19 mouse cellular contexts compared by ENCODE assay signal in genomic region chr6:64479884-64480283, GRCm38 (mm10).
"Had no signal": no experiment of that assay in that cellular context is flagged by ENCODE, and none has a peak within 500 bp of the region (broad histone marks: within the 10 kb centered on the region; RNA-seq: fewer than 3 reads in every experiment).

No protein-coding gene starts in this region.

- H3K27ac ChIP-seq: liver, embryonic 14.5 days; midbrain, embryonic 10.5 days; midbrain, embryonic 12.5 days; neural tube, embryonic 12.5 days had no signal

- H3K27me3 ChIP-seq: midbrain, embryonic 12.5 days; neural tube, embryonic 12.5 days had no signal

- H3K36me3 ChIP-seq: midbrain, embryonic 10.5 days; midbrain, embryonic 12.5 days; neural tube, embryonic 12.5 days had no signal

- H3K4me3 ChIP-seq: midbrain, embryonic 10.5 days; midbrain, embryonic 12.5 days; myocyte; neural tube, embryonic 12.5 days had no signal

- H3K4me2 ChIP-seq: lung, embryonic 14.5 days; midbrain, embryonic 12.5 days; neural tube, embryonic 12.5 days had no signal

- DNase-seq: lung, adult 18-20 months; lung, embryonic 14.5 days; lung, postnatal 10 days; lung, postnatal 4 days; midbrain, embryonic 14.5 days; retina, postnatal 1 day; right cerebral cortex, adult 18-20 months; right cerebral cortex, postnatal 25 days; right cerebral cortex, postnatal 4 days; spleen, adult 18-20 months; thymus, adult 18-20 months; thymus, postnatal 14 days; thymus, postnatal 36 days had no signal

- H3K9ac ChIP-seq: liver, embryonic 14.5 days; lung, embryonic 14.5 days; midbrain, embryonic 12.5 days; neural tube, embryonic 12.5 days had no signal

- H3K9me3 ChIP-seq: midbrain, embryonic 10.5 days; midbrain, embryonic 12.5 days; neural tube, embryonic 12.5 days had no signal

- ATAC-seq: midbrain, embryonic 16.5 days had no signal

- H3K4me1 ChIP-seq: midbrain, embryonic 10.5 days; midbrain, embryonic 12.5 days; neural tube, embryonic 12.5 days had no signal
